Mouse (Mus musculus): ENCODE measurements around the gene Efnb3. TPM values are rescaled to one million over a fixed set of nuclear protein-coding genes. Genes with fewer than 3 reads are reported as not detected.
A peak's percentile ranks its signal among the peaks of the same experiment; 100 is the strongest.

The Efnb3 gene
- total and polyA plus RNA-seq, 3 experiments = 0.56 to 2.8 (median 1.1) TPM

DNA sequence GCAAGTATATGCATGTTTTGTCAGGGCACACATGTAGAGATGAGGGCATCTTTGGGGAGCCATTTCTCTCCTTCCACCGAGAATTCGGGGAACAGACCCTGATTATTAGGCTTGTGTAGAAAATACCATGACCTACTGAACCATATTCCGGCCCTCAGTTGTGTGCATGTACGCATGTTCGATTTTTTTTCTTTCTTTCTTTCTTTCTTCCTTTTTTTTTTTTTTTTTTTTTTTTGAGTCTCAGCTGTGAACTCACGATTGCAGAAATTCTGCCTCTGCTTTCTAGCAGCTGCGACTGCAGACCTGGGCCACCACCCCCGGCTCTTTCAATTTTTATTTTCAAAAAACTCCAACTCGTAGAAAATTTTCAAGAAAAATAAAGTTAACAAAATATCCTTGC is 34.3 kb downstream of the Efnb3 start:
- dilution Hi-C loops (cut with MboI; ENCODE audit: extremely low pct_ligation_motif_present, extremely low pct_unique_long_range_greater_than_20kb, low sequenced_read_pairs) = no loop called here
- no peak for TF ChIP-seq TBP (conservative IDR thresholded peaks at IDR 0.05; ENCODE audit: low read depth, low read length)
- peak; percentile 74 for TF ChIP-seq ZNF384 (IDR thresholded peaks at IDR 0.05; ENCODE audit: low read depth, low read length)
- H3K27me3 ChIP-seq (replicated peaks) = peaks cover 43% of the 10 kb centered on the region
- H3K36me3 ChIP-seq (replicated peaks in 1 of 2; ENCODE audit: control insufficient read depth in 1 of 2, insufficient read depth in 1 of 2, low read length in 1 of 2) = no peaks in the 10 kb centered on the region
- H3K79me2 ChIP-seq (replicated peaks; ENCODE audit: control insufficient read depth, extremely low read depth, insufficient read depth, poor library complexity, severe bottlenecking) = no peaks in the 10 kb centered on the region
- no peak overlapping the region for H3K4me2 ChIP-seq (ENCODE audit: insufficient read depth, low read depth, poor library complexity, severe bottlenecking)
- no peak overlapping the region for H3K27ac ChIP-seq (ENCODE audit: insufficient read depth, low read depth)
- no peaks in the 10 kb centered on the region; a peak in 1 of 4 replicates for H3K4me1 ChIP-seq (ENCODE audit: control insufficient read depth in 1 of 2, insufficient read depth in 2 of 2)
- H3K9ac ChIP-seq (ENCODE audit: insufficient read depth, low read depth) = no peak overlapping the region
- in situ Hi-C loops (cut with MboI; ENCODE audit: low pct_ligation_motif_present, low pct_unique_long_range_greater_than_20kb, low sequenced_read_pairs) = loop anchor here (10.0 kb wide), 1 partner anchor 121 kb away; no protein-coding TSS in a partner anchor
- no peak overlapping the region for H3K4me3 ChIP-seq (replicated peaks in 1 of 3; ENCODE audit: low read depth in 2 of 3, low read length in 2 of 3, poor library complexity in 1 of 3)
- no peak for DNase-seq (ENCODE audit: extremely low read depth)
- no peaks in the 10 kb centered on the region for H3K9me3 ChIP-seq (replicated peaks; ENCODE audit: low read length)

DNA sequence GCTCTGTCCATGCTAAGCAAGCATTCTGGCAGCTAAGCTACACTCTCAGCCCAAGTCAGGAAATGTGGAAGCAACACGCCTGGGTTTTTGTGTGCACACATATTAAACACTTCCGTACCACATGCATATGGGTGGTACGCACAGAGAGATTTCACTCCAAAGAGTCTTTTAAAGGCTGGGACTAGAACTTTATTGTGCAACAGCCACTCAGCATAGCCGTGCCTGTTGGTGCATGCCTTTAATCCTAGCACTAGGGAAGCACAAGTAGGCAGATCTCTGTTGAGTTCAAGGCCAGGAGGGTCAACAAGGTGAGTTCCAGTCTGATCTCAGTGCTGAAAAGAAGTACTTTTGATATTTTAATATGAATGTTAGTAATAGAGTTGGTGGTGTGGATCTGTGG is 36.4 kb downstream of the Efnb3 start:
- H3K9ac ChIP-seq (ENCODE audit: insufficient read depth, low read depth) = no peak overlapping the region
- no peak overlapping the region for H3K4me3 ChIP-seq (replicated peaks in 1 of 3; ENCODE audit: low read depth in 2 of 3, low read length in 2 of 3, poor library complexity in 1 of 3)
- TF ChIP-seq RAD21 (IDR thresholded peaks at IDR 0.05; ENCODE audit: low read depth, low read length) (no peak), IRF4 (IDR thresholded peaks at IDR 0.05; ENCODE audit: low read depth, low read length) (no peak), CHD2 (IDR thresholded peaks at IDR 0.05; ENCODE audit: low read length) (no peak), USF2 (conservative IDR thresholded peaks at IDR 0.05; ENCODE audit: low read depth, low read length) (no peak), ZKSCAN1 (IDR thresholded peaks at IDR 0.05; ENCODE audit: borderline replicate concordance, low read depth, low read length) (no peak), EP300 (IDR thresholded peaks at IDR 0.05; ENCODE audit: low read length) (no peak), ZMIZ1 (IDR thresholded peaks at IDR 0.05; ENCODE audit: low read depth, low read length) (no peak), CTCF (conservative IDR thresholded peaks at IDR 0.05 in 1 of 2, IDR thresholded peaks at IDR 0.05 in 1 of 2; ENCODE audit: low read depth in 2 of 2, low read length in 2 of 2) (no peak), MAZ (IDR thresholded peaks at IDR 0.05; ENCODE audit: low read depth, low read length) (no peak), NRF1 (IDR thresholded peaks at IDR 0.05; ENCODE audit: low read depth, low read length) (no peak), GABPA (IDR thresholded peaks at IDR 0.05; ENCODE audit: insufficient replicate concordance, low read depth, low read length) (no peak), USF1 (IDR thresholded peaks at IDR 0.05; ENCODE audit: low read depth, low read length) (no peak), POLR2A (IDR thresholded peaks at IDR 0.05; ENCODE audit: low read depth, low read length) (no peak), MEF2A (IDR thresholded peaks at IDR 0.05; ENCODE audit: borderline replicate concordance, low read depth, low read length) (no peak), ZNF384 (IDR thresholded peaks at IDR 0.05; ENCODE audit: low read depth, low read length) (no peak), MXI1 (IDR thresholded peaks at IDR 0.05; ENCODE audit: low read depth, low read length) (no peak), MYC (IDR thresholded peaks at IDR 0.05; ENCODE audit: low read depth, low read length) (no peak), NELFE (IDR thresholded peaks at IDR 0.05; ENCODE audit: low read depth, low read length) (no peak), HCFC1 (IDR thresholded peaks at IDR 0.05; ENCODE audit: low read depth, low read length) (no peak)
- dilution Hi-C loops (cut with MboI; ENCODE audit: extremely low pct_ligation_motif_present, extremely low pct_unique_long_range_greater_than_20kb, low sequenced_read_pairs) = no loop called here
- H3K4me2 ChIP-seq (ENCODE audit: insufficient read depth, low read depth, poor library complexity, severe bottlenecking) = no peak overlapping the region
- H3K27ac ChIP-seq (ENCODE audit: insufficient read depth, low read depth) = no peak overlapping the region
- no peak for DNase-seq (ENCODE audit: extremely low read depth)
- H3K27me3 ChIP-seq (replicated peaks) = peaks cover 44% of the 10 kb centered on the region
- no peaks in the 10 kb centered on the region; a peak in 1 of 4 replicates for H3K4me1 ChIP-seq (ENCODE audit: control insufficient read depth in 1 of 2, insufficient read depth in 2 of 2)
- no peaks in the 10 kb centered on the region for H3K36me3 ChIP-seq (replicated peaks in 1 of 2; ENCODE audit: control insufficient read depth in 1 of 2, insufficient read depth in 1 of 2, low read length in 1 of 2)
- no peaks in the 10 kb centered on the region for H3K79me2 ChIP-seq (replicated peaks; ENCODE audit: control insufficient read depth, extremely low read depth, insufficient read depth, poor library complexity, severe bottlenecking)
- in situ Hi-C loops (cut with MboI; ENCODE audit: low pct_ligation_motif_present, low pct_unique_long_range_greater_than_20kb, low sequenced_read_pairs) = loop anchor here (10.0 kb wide), 1 partner anchor 119 kb away; no protein-coding TSS in a partner anchor
- H3K9me3 ChIP-seq (replicated peaks; ENCODE audit: low read length) = no peaks in the 10 kb centered on the region
